Mouse (Mus musculus) testis, adult 2 months (tissue): ENCODE measurements around the gene Fcgr1.

Experiments
- CTCF ChIP-seq: fragments of 200-500 bp; IDR thresholded peaks from 2 replicates; pipeline ENCODE4 v1.5.1; 2012; ENCODE audit warnings: low read depth, mild to moderate bottlenecking, inconsistent platforms, low read length, moderate library complexity; ENCODE audit not compliant: control insufficient read depth, insufficient read depth, insufficient replicate concordance
- POLR2A ChIP-seq: fragments of 200-500 bp; IDR thresholded peaks from 2 replicates; pipeline ENCODE4 v1.6.1; 2012; ENCODE audit warnings: low read depth, mild to moderate bottlenecking, inconsistent platforms, low read length, moderate library complexity; ENCODE audit not compliant: control insufficient read depth

- TF ChIP-seq CTCF: no peak
- TF ChIP-seq POLR2A: no peak
These were observed 46.2 kb downstream of the Fcgr1 start for GRCm38 (mm10) chr3:96247356-96248140.
